In genomic region chr11:49707834-49708233, GRCm38 (mm10) we compare ENCODE assay signal across 25 mouse cellular contexts. TPM values are rescaled to one million over a fixed set of nuclear protein-coding genes. Genes with fewer than 3 reads are reported as not detected.
DNase-seq lines count a peak whose midpoint lies in the region; TF ChIP-seq lines count a peak whose summit lies in the region.
"Had no signal": no experiment of that assay in that cellular context is flagged by ENCODE, and none has a peak within 500 bp of the region (broad histone marks: within the 10 kb centered on the region; RNA-seq: fewer than 3 reads in every experiment).

No protein-coding gene starts in this region.

- peaks cover 42 to 51% of the 10 kb centered on the region in 2 experiments for H3K36me3 ChIP-seq in MEL (ENCODE audit: control insufficient read depth in 1 of 2, insufficient read depth in 2 of 2, low read length in 2 of 2)

- peak; percentile 14 to 61; a peak in 2 of 4 replicates for TF ChIP-seq EP300 in MEL (IDR thresholded peaks at IDR 0.05; ENCODE audit: low read depth in 1 of 2, low read length in 2 of 2)

- TF ChIP-seq POLR2A in MEL (IDR thresholded peaks at IDR 0.05; ENCODE audit: control insufficient read depth in 1 of 2, insufficient read depth in 1 of 2, low read depth in 1 of 2, low read length in 2 of 2, poor library complexity in 1 of 2): no peak

- H3K9me3 ChIP-seq in MEL (replicated peaks; ENCODE audit: insufficient read depth, low read length): no peaks in the 10 kb centered on the region
- H3K9me3 ChIP-seq: embryonic facial prominence, embryonic 10.5 days; embryonic facial prominence, embryonic 12.5 days; forebrain, embryonic 13.5 days; forebrain, embryonic 15.5 days had no signal

- no peak overlapping the region for H3K27ac ChIP-seq in MEL (ENCODE audit: control insufficient read depth, low read depth, low read length)
- H3K27ac ChIP-seq: embryonic facial prominence, embryonic 10.5 days; embryonic facial prominence, embryonic 12.5 days; forebrain, embryonic 13.5 days; forebrain, embryonic 15.5 days had no signal

- DNase-seq in heart, adult 11 months: peak; percentile 27
- DNase-seq in heart, postnatal 10 days: no peak
- peak; percentile 29 for DNase-seq in 416B (ENCODE audit: low read depth)
- peak; percentile 75 for DNase-seq in MEL (ENCODE audit: low read depth, low spot score)
- DNase-seq in layer of hippocampus, adult 8-10 months (ENCODE audit: low spot score in 2 of 2): no peak
- DNase-seq in c-Kit-positive CD71-positive TER-119-positive erythroid progenitor cells, embryonic 14.5 days (ENCODE audit: low spot score): no peak
- DNase-seq: adrenal gland, adult 8-10 months; adrenal gland, postnatal 14 days; adrenal gland, postnatal 36 days; cerebellum, adult 11 months; cerebellum, adult 18-20 months; cerebellum, adult 8-10 months; cerebellum, adult 9-11 months; cerebellum, postnatal 25 days; forebrain, postnatal 0 days had no signal

- TF ChIP-seq CTCF in MEL (IDR thresholded peaks at IDR 0.05 in 2 of 3, conservative IDR thresholded peaks at IDR 0.05 in 1 of 3; ENCODE audit: control insufficient read depth in 1 of 3, insufficient read depth in 1 of 3, low read depth in 2 of 3, low read length in 3 of 3, poor library complexity in 1 of 3, severe bottlenecking in 1 of 3): no peak

- H3K79me2 ChIP-seq in MEL (ENCODE audit: control insufficient read depth, insufficient read depth, low read length, poor library complexity): peaks cover 70% of the 10 kb centered on the region

- intact Hi-C loops in heart, postnatal 10 days (cut with DNase I): no loop called here

- H3K9ac ChIP-seq in MEL (ENCODE audit: control insufficient read depth, low read depth, low read length, poor library complexity, severe bottlenecking): no peak overlapping the region
- H3K9ac ChIP-seq: embryonic facial prominence, embryonic 12.5 days; forebrain, embryonic 13.5 days; forebrain, embryonic 15.5 days; forebrain, postnatal 0 days had no signal

- H3K27me3 ChIP-seq in MEL (ENCODE audit: control insufficient read depth in 1 of 2, insufficient read depth in 2 of 2, low read length in 2 of 2): no peaks in the 10 kb centered on the region
- H3K27me3 ChIP-seq: embryonic facial prominence, embryonic 12.5 days; forebrain, embryonic 13.5 days; forebrain, embryonic 15.5 days; Patski had no signal

- peaks cover 17 to 22% of the 10 kb centered on the region in 2 experiments for H3K4me1 ChIP-seq in MEL (ENCODE audit: control insufficient read depth in 1 of 2, insufficient read depth in 2 of 2, low read length in 2 of 2)

- no peak for TF ChIP-seq RAD21 in MEL (IDR thresholded peaks at IDR 0.05; ENCODE audit: low read depth, low read length)

- no peak overlapping the region for H3K4me3 ChIP-seq in MEL (ENCODE audit: control insufficient read depth in 1 of 2, insufficient read depth in 1 of 2, low read depth in 2 of 2, low read length in 2 of 2)
- H3K4me3 ChIP-seq: embryonic facial prominence, embryonic 10.5 days; embryonic facial prominence, embryonic 12.5 days; forebrain, embryonic 13.5 days; forebrain, embryonic 15.5 days had no signal

TF ChIP-seq in MEL, 35 proteins besides CTCF, POLR2A, EP300 and RAD21:
- TF ChIP-seq TAL1 (IDR thresholded peaks at IDR 0.05; ENCODE audit: low read length) (no peak), ELF1 (IDR thresholded peaks at IDR 0.05; ENCODE audit: low read depth, low read length) (no peak), GATA1 (IDR thresholded peaks at IDR 0.05; ENCODE audit: low read depth, low read length) (peak; percentile 64), SIN3A (IDR thresholded peaks at IDR 0.05; ENCODE audit: low read length) (peak; percentile 51; the same call in 1 of the 2 replicates), GABPA (IDR thresholded peaks at IDR 0.05; ENCODE audit: low read depth, low read length) (no peak)

RNA-seq across cellular contexts. Expression of gene Cnot6, which starts 4.7 kb away (rescaled TPM):
- total RNA-seq in heart, postnatal 10 days (2021): 10 to 100 TPM; 49.2 to 56.2 TPM
- 38.9 and 45.5 TPM in 2 replicates for total RNA-seq in MEL (2012; rRNA removed)
- polyA plus RNA-seq in MEL (2012; ENCODE audit: insufficient read depth in 1 of 2, insufficient read length in 2 of 2, low read depth in 1 of 2, low replicate concordance in 2 of 2, missing spikeins in 1 of 2): 10 to 100 TPM; 49.3 to 58.3 TPM
- 10 to 100 TPM; 39.8 to 53.9 (median 46.8) TPM for total RNA-seq in layer of hippocampus, adult 8-10 months (2022)

RNA-seq across cellular contexts. Expression of gene Scgb3a1, which starts 44.4 kb away (rescaled TPM):
- total RNA-seq in heart, postnatal 10 days (2021): 10 to 100 TPM in 1 of 2 experiments, not detected in 1; 15.7 TPM
- total RNA-seq in MEL (2012; rRNA removed): not detected in 2 replicates
- polyA plus RNA-seq in MEL (2012; ENCODE audit: insufficient read depth in 1 of 2, insufficient read length in 2 of 2, low read depth in 1 of 2, low replicate concordance in 2 of 2, missing spikeins in 1 of 2): not detected
- not detected for total RNA-seq in layer of hippocampus, adult 8-10 months (2022)
- total RNA-seq: adrenal gland, adult 18-20 months; adrenal gland, adult 8-10 months; adrenal gland, postnatal 14 days; adrenal gland, postnatal 36 days; forebrain, postnatal 0 days had no signal
- polyA plus RNA-seq: C2C12; cortical plate, adult 2 months; embryonic facial prominence, embryonic 10.5 days; embryonic facial prominence, embryonic 12.5 days; embryonic facial prominence, embryonic 14.5 days; forebrain, embryonic 11.5 days; forebrain, embryonic 13.5 days; forebrain, embryonic 15.5 days; forebrain, postnatal 0 days; Patski had no signal

Comparison
In these comparisons a context has a peak if more than half of its experiments do, and no peak if none do; other contexts are left out.
1. DNase-seq: peak in heart, adult 11 months (single experiment), 416B (single experiment) and MEL (single experiment); none in heart, postnatal 10 days (0 of 2), layer of hippocampus, adult 8-10 months (0 of 2) and c-Kit-positive CD71-positive TER-119-positive erythroid progenitor cells, embryonic 14.5 days (single experiment).